Mouse (Mus musculus) lung, postnatal 0 days (tissue): ENCODE measurements around the gene Cep250. TPM values are rescaled to one million over a fixed set of nuclear protein-coding genes. Genes with fewer than 3 reads are reported as not detected.

ENCODE experiments used
- ATAC-seq: fragments of 200-750 bp; cut with Nextera tagmentation; 2 replicates; pipeline ENCODE4 v1.8.0; 2017; ENCODE audit warnings: moderate library complexity
- DNase-seq: peaks from one replicate; pipeline ENCODE4 v3.0.0-alpha.2; 2016; ENCODE audit warnings: low spot score
- H3K27ac ChIP-seq: fragments of 300-500 bp; sonication (generic); 2 replicates; pipeline ENCODE4 v1.5.1; 2014; ENCODE audit warnings: antibody characterized with exemption, mild to moderate bottlenecking, low read length, mixed read lengths
- H3K27me3 ChIP-seq: fragments of 300-500 bp; sonication (generic); replicated peaks from 2 replicates; pipeline ENCODE4 v1.6.1; 2014; ENCODE audit warnings: low read length, mixed read lengths; ENCODE audit not compliant: insufficient read depth
- H3K36me3 ChIP-seq: fragments of 300-500 bp; sonication (generic); 2 replicates; pipeline ENCODE4 v1.6.1; 2014; ENCODE audit warnings: low read length, mixed read lengths; ENCODE audit not compliant: insufficient read depth
- H3K4me1 ChIP-seq: fragments of 300-500 bp; sonication (generic); 2 replicates; pipeline ENCODE4 v1.6.1; 2014; ENCODE audit warnings: antibody characterized with exemption, low read depth, low read length, mixed read lengths; ENCODE audit not compliant: insufficient read depth
- H3K4me2 ChIP-seq: fragments of 300-500 bp; sonication (generic); replicated peaks from 2 replicates; pipeline ENCODE4 v1.6.1; 2014; ENCODE audit warnings: low read depth, mild to moderate bottlenecking, low read length, moderate library complexity, mixed read lengths
- H3K4me3 ChIP-seq: fragments of 300-500 bp; sonication (generic); 2 replicates; pipeline ENCODE4 v1.5.1; 2014; ENCODE audit warnings: low read depth, low read length
- H3K9ac ChIP-seq: fragments of 300-500 bp; sonication (generic); replicated peaks from 2 replicates; pipeline ENCODE4 v1.6.1; 2014; ENCODE audit warnings: low read depth, mild to moderate bottlenecking
- H3K9me3 ChIP-seq: fragments of 300-500 bp; sonication (generic); 2 replicates; pipeline ENCODE4 v1.6.1; 2016; ENCODE audit warnings: low read length, mixed read lengths
- CTCF ChIP-seq: IDR thresholded peaks from 2 replicates; pipeline ENCODE4 v1.5.1; 2016; ENCODE audit warnings: antibody characterized with exemption, mild to moderate bottlenecking
- EP300 ChIP-seq: IDR thresholded peaks from 2 replicates; pipeline ENCODE4 v1.6.1; 2016; ENCODE audit warnings: antibody characterized with exemption, mild to moderate bottlenecking, control low read depth
- WGBS: fragments of 180-500 bp; shearing (Covaris S2); extraction: QIAGEN DNeasy Blood & Tissue Kit; methylation state at CpG from one replicate; pipeline ENCODE4 v1.1.7; 2014; 5-methylcytosine and 5-hydroxymethylcytosine counted together
- polyA plus RNA-seq: library from polyadenylated mRNA; unstranded; fragments of >200 nt; fragmentation: Nextera tagmentation; extraction: Ambion mirVana; gene quantifications from 2 replicates; pipeline ENCODE4 v1.2.1, GENCODE M21; 2015

Cep250 gene
- polyA plus RNA-seq, 1 experiment from 2014 or later: 6.6 TPM

- no peak overlapping the region for H3K27ac ChIP-seq
- H3K4me3 ChIP-seq: no peak overlapping the region
These were observed 11.6 kb upstream of the Cep250 start for GRCm38 (mm10) chr2:155944685-155945084.

GRCm38 (mm10) chr2:155945124-155945523 is 11.1 kb upstream of the Cep250 start, which contains the start of gene Gdf5:
Gene Gdf5, minus strand, starts transcription at chr2:155945367.
- Histone ChIP-seq H3K4me1 (peaks cover 3% of the 10 kb centered on the region; the same call in 1 of the 2 replicates), H3K9me3 (no peaks in the 10 kb centered on the region), H3K9ac (no peak within 1 kb of the TSS), H3K27me3 (no peaks in the 10 kb centered on the region), H3K4me3 (no peak within 1 kb of the TSS), H3K36me3 (no peaks in the 10 kb centered on the region), H3K4me2 (peak within 1 kb of the TSS; percentile 38), H3K27ac (no peak within 1 kb of the TSS)
- no peak for TF ChIP-seq CTCF
- no peak for TF ChIP-seq EP300
- ATAC-seq (peak; percentile 62), DNase-seq (peak; percentile 79)
- 34% methylated on average over 13 of the region's 13 CpGs for WGBS

More at GRCm38 (mm10) chr2:155944685-155945084, 11.6 kb upstream of the Cep250 start:
- Histone ChIP-seq H3K4me2 (peak overlapping the region; percentile 38), H3K4me1 (peaks cover 3% of the 10 kb centered on the region; the same call in 1 of the 2 replicates), H3K9me3 (no peaks in the 10 kb centered on the region), H3K36me3 (no peaks in the 10 kb centered on the region), H3K27me3 (no peaks in the 10 kb centered on the region), H3K9ac (no peak overlapping the region)
- DNase-seq (no peak), ATAC-seq (no peak)
- no peak for TF ChIP-seq CTCF
- WGBS: 81% methylated on average over 4 of the region's 4 CpGs

GRCm38 (mm10) chr2:155945580-155945979 is 10.7 kb upstream of the Cep250 start:
- 54% methylated on average over 5 of the region's 5 CpGs for WGBS
- ATAC-seq (no peak), DNase-seq (no peak)
- peaks cover 3% of the 10 kb centered on the region; the same call in 1 of the 2 replicates for H3K4me1 ChIP-seq
- H3K36me3 ChIP-seq: no peaks in the 10 kb centered on the region
- H3K9me3 ChIP-seq: no peaks in the 10 kb centered on the region
- H3K9ac ChIP-seq: no peak overlapping the region
- H3K27me3 ChIP-seq: no peaks in the 10 kb centered on the region
- no peak overlapping the region for H3K27ac ChIP-seq
- H3K4me2 ChIP-seq: no peak overlapping the region
- no peak overlapping the region for H3K4me3 ChIP-seq
- TF ChIP-seq EP300: no peak
- no peak for TF ChIP-seq CTCF

- Histone ChIP-seq H3K4me3 (no peak overlapping the region), H3K36me3 (no peaks in the 10 kb centered on the region), H3K9me3 (no peaks in the 10 kb centered on the region), H3K27me3 (no peaks in the 10 kb centered on the region), H3K4me1 (peaks cover 3% of the 10 kb centered on the region; the same call in 1 of the 2 replicates), H3K4me2 (no peak overlapping the region), H3K9ac (no peak overlapping the region), H3K27ac (no peak overlapping the region)
- DNase-seq: peak; percentile 87
- WGBS: 3% methylated on average over 7 of the region's 7 CpGs
- ATAC-seq: peak; percentile 12; the same call in 1 of the 2 replicates
- peak; percentile 89 for TF ChIP-seq CTCF
- no peak for TF ChIP-seq EP300
These were observed 10.2 kb upstream of the Cep250 start for GRCm38 (mm10) chr2:155946069-155946468.

- no peaks in the 10 kb centered on the region for H3K27me3 ChIP-seq
- ATAC-seq: no peak; the same call in 1 of the 2 replicates
- H3K4me1 ChIP-seq: peaks cover 3% of the 10 kb centered on the region; the same call in 1 of the 2 replicates
- H3K4me3 ChIP-seq: no peak overlapping the region
- H3K9ac ChIP-seq: no peak overlapping the region
- no peak for DNase-seq
- H3K4me2 ChIP-seq: no peak overlapping the region
- WGBS: 36% methylated on average over 4 of the region's 4 CpGs
- no peak for TF ChIP-seq CTCF
- TF ChIP-seq EP300: no peak
- no peaks in the 10 kb centered on the region for H3K36me3 ChIP-seq
- H3K9me3 ChIP-seq: no peaks in the 10 kb centered on the region
- H3K27ac ChIP-seq: no peak overlapping the region
These were observed 9.8 kb upstream of the Cep250 start for GRCm38 (mm10) chr2:155946499-155946898.

GRCm38 (mm10) chr2:155947390-155948002 is 8.8 kb upstream of the Cep250 start:
- no peak for TF ChIP-seq CTCF
- no peak for TF ChIP-seq EP300
- DNase-seq (no peak), ATAC-seq (no peak)
- H3K9me3 ChIP-seq: no peaks in the 10 kb centered on the region
- WGBS: 23% methylated on average over 5 of the region's 5 CpGs
- H3K27ac ChIP-seq: no peak overlapping the region
- H3K9ac ChIP-seq: no peak overlapping the region
- H3K4me1 ChIP-seq: peaks cover 3% of the 10 kb centered on the region; the same call in 1 of the 2 replicates
- no peaks in the 10 kb centered on the region for H3K36me3 ChIP-seq
- no peak overlapping the region for H3K4me3 ChIP-seq
- no peaks in the 10 kb centered on the region for H3K27me3 ChIP-seq
- H3K4me2 ChIP-seq: no peak overlapping the region
